Mouse (Mus musculus) megakaryocyte, embryonic 14.5 days (primary cell): ENCODE measurements around the gene Sars.

Source experiments
- FLI1 ChIP-seq: IDR thresholded peaks from 2 replicates; pipeline ENCODE4 v1.6.1; 2012; ENCODE audit warnings: low read length, inconsistent platforms, mixed read lengths
- GATA1 ChIP-seq: IDR thresholded peaks from 3 replicates; pipeline ENCODE4 v1.6.1; 2012; ENCODE audit warnings: mixed read lengths, low read length, inconsistent platforms, borderline replicate concordance

DNA sequence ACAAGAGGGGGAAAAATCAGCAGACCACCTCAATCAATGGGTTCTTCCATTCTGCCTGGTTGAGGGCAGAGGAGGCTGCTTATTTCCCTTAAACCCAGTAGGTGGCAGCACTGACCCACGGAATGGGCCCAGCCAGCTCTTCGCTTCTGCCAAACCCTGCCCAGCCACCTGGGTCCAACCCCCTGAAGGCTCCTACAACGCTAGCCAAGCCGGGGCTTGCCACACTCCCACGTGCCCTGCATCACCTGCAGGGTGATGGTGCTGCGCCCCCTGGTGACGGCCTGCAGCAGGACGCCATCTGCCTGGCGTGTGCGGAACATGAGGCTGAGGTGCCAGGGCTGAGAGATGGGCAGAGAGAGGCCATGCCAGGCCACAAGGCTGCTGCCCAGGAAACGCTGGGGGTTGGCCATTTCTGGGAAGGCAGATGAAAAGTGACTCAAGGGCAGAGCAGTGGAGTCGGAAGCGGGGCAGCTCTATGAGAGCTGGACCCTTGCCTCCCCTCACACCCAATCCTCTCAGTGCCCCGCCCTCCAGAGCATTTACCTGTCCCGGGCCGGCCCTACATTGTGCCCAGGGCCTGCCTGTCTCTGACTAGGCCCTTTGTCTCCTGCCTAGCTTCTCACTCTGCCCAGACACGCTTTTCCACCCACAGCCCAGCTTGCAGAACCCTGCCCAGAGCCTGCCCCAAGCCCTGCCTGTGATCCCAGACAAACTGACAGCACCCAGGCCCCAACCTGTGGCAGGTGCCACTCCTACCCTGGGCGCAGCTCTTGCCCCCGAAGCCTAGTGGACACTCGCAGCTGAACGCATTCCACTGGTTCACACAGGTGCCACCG, 43.1 kb downstream of the Sars start:
- TF ChIP-seq GATA1 (no peak), FLI1 (no peak)
